Mouse (Mus musculus) pancreas, adult 10 weeks (tissue): ENCODE measurements around the gene Phf23. TPM values are rescaled to one million over a fixed set of nuclear protein-coding genes. Genes with fewer than 3 reads are reported as not detected.

Experiments
- polyA plus RNA-seq: library from polyadenylated mRNA; stranded (reverse); fragments of 350-450 nt; fragmentation: Illumina TruSeq; extraction: RNeasy Lipid Tissue Mini Kit (QIAGEN cat#74804); gene quantifications from one replicate; pipeline ENCODE4 v1.2.3, GENCODE M21; 2015; ENCODE audit warnings: low read depth, low replicate concordance; ENCODE audit not compliant: insufficient read depth

The Phf23 gene
- 15.8 TPM for polyA plus RNA-seq

DNA sequence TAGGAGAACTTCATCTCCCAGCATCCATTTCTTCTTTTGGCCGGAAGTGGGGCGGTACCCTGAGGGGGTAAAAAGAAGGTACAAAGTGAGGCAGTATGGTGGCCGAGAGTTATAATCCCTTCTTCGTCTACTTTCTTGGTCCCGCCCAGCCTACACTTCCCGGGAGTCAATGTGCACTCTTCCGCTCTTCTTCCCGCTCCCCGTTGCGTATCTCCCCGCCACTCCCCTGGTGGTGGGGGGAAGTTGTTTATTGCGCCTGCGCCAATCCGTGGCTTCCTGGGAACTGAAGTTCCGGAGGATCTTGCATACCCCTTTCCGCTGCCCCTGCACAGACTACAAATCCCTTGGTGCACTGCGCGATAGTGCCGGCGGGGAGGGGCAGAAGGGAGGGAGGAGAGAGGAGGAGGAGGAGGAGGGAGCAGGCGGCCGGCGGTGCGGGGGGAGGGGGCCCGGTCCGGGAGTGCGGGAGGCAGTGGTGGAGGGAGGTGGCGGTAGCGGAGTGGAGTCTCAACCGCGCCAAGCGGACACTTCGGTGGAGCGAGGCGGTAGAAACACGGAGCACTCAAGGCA is at the start of gene Phf23:
Phf23 (plus strand) TSS at position 387 of the 570 bp plus-strand sequence.

GRCm38 (mm10) chr11:69948066-69948762 is 47.4 kb upstream of the Phf23 start, which contains the start of gene Slc2a4:
Slc2a4 (minus strand) TSS chr11:69948188.

DNA sequence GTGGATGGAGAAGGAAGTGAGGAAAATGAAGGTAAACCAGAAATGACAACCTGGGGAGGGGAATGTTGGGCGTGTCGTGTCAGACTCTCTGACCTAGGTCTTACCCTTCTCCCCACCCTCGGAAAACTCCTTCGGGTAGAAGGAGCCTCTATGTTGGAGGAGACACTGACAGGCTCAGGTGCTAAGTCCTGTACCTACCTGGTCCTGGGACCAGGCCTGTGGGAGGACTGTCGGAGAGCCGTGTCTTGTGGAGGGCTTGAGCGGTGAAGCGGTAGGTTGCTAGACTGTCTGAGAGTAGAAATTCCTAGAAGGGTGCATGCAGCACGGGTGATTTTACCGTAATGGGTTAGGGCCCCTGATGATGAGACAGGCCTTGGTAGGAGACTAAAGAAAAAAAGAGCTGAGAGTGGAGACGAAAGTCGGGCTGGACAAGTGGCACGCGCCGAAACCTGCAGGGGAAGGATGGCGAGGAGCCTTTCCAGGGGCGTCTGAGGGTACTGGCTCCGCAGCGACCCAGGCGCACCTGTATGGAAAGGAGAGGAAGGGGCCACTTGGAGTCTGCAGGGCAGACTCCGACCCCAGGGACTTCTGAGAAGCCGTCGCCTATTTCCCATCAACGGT is 30.8 kb upstream of the Phf23 start, which contains the start of gene Cldn7:
Cldn7 (plus strand) TSS at position 130 of the 621 bp plus-strand sequence.

GRCm38 (mm10) chr11:69981141-69981762 is 14.3 kb upstream of the Phf23 start, which contains the start of gene Ctdnep1:
Ctdnep1 (plus strand) TSS chr11:69981156.

DNA sequence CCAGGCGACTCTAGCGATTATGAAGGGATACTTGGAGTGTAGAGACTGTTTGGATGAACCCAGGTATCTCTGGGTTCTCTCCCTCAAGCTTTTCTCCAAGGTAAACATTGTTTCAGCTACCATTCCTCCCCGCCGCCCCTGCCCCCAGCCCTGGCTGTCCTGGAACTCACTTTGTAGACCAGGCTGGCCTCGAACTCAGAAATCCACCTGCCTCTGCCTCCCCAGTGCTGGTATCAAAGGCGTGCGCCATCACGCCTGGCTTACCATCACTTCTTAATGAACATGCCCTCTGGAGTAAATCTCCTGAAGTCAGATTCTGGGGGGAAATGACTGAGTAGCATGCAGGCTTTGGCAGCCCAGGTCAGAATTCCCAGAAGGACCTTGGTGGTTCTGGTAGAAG is 13.4 kb upstream of the Phf23 start, which contains the start of gene Elp5:
Elp5 (minus strand) TSS at position 293 of the 400 bp plus-strand sequence.

DNA sequence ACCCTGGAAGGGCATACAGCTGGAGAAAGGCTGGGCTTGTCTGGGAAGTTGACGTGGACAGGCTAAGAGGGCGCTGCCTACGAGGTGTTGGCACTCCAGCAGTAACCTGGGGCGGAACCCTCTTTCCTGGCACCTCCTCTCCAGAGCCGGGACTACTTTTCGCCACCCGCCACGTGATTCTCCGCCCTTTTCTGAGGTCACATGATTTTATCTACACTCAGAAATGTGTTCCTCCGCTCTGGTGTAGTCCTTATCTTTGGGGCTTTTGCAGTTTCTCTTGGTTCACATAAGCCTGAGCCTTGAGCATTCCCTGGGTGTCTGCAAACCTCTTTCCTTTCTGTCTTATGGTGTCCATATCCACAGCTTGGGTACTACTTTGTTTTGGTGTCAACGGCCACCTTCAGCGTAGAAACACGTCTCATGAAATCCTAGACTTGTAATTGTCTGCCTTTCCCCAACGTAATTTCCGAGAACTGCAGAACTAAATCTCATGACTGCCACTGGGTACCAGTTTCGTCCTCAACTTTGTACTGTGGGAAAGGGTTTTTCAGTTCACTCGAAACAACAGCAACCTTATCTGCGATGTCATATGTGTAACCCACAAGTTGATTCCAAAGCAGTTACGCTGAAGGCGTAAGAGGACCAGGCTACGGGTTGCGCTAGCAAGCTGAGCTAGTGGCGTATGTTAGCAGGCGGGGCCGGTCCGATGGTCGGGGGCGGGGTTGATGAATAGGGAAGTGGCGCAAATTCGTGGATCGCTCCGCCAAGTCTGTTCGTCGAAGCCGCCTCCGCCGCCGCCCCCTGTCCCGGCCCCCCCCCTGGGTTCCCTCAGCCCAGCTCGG is 4.5 kb upstream of the Phf23 start, which contains the start of gene Gabarap:
Gabarap (plus strand) TSS at position 294 of the 842 bp plus-strand sequence.

GRCm38 (mm10) chr11:70000396-70000898 is 4.9 kb downstream of the Phf23 start, which contains the start of gene Dvl2:
Dvl2 (plus strand) TSS chr11:70000595.

GRCm38 (mm10) chr11:70014880-70015558 is 19.4 kb downstream of the Phf23 start, which contains the start of gene Acadvl:
Acadvl (minus strand) TSS chr11:70015411.

GRCm38 (mm10) chr11:70016669-70017068 is 21.1 kb downstream of the Phf23 start, which contains the start of gene Dlg4:
Dlg4 (plus strand) TSS chr11:70016942.

Other genes with a start within 250 kb of the Phf23 start
- 11.2 TPM for gene Polr2a, start 237.1 kb upstream of the Phf23 start, polyA plus RNA-seq
- not detected for gene Slc35g3, start 233.8 kb upstream of the Phf23 start, polyA plus RNA-seq
- 7.3 TPM for gene Zbtb4, start 229.9 kb upstream of the Phf23 start, polyA plus RNA-seq
- gene Chrnb1, start 199.8 kb upstream of the Phf23 start, polyA plus RNA-seq, result 3.0 TPM
- 1.2 TPM for gene Fgf11, start 193.9 kb upstream of the Phf23 start, polyA plus RNA-seq
- 1.6 TPM for gene Tmem102, start 190.2 kb upstream of the Phf23 start, polyA plus RNA-seq
- not detected for gene Gm39566, start 180.5 kb upstream of the Phf23 start, polyA plus RNA-seq
- gene Spem2, start 177.3 kb upstream of the Phf23 start, polyA plus RNA-seq, result not detected
- not detected for gene Spem1, start 173.6 kb upstream of the Phf23 start, polyA plus RNA-seq
- 6.3 TPM for gene Nlgn2, start 158.0 kb upstream of the Phf23 start, polyA plus RNA-seq
- gene Tmem256, start 157.3 kb upstream of the Phf23 start, polyA plus RNA-seq, result 73.9 TPM
- gene Plscr3, start 149.4 kb upstream of the Phf23 start, polyA plus RNA-seq, result 8.3 TPM
- gene Tnk1, start 137.0 kb upstream of the Phf23 start, polyA plus RNA-seq, result 6.0 TPM
- not detected for gene Tmem95, start 117.8 kb upstream of the Phf23 start, polyA plus RNA-seq
- 1.4 TPM for gene Kctd11, start 114.4 kb upstream of the Phf23 start, polyA plus RNA-seq
- gene Acap1, start 100.2 kb upstream of the Phf23 start, polyA plus RNA-seq, result 0.87 TPM
- not detected for gene 2810408A11Rik, start 94.8 kb upstream of the Phf23 start, polyA plus RNA-seq
- gene Neurl4, start 94.7 kb upstream of the Phf23 start, polyA plus RNA-seq, result 12.3 TPM
- 25.1 TPM for gene Gps2, start 81.9 kb upstream of the Phf23 start, polyA plus RNA-seq
- gene Eif5a, start 73.8 kb upstream of the Phf23 start, polyA plus RNA-seq, result 133 TPM
- gene Ybx2, start 60.0 kb upstream of the Phf23 start, polyA plus RNA-seq, result 1.6 TPM
- 3.1 TPM for gene Slc2a4, start 47.6 kb upstream of the Phf23 start, polyA plus RNA-seq
- gene Cldn7, start 31.0 kb upstream of the Phf23 start, polyA plus RNA-seq, result 21.0 TPM
- gene Ctdnep1, start 14.6 kb upstream of the Phf23 start, polyA plus RNA-seq, result 42.3 TPM
- 22.5 TPM for gene Elp5, start 13.3 kb upstream of the Phf23 start, polyA plus RNA-seq
- 186 TPM for gene Gabarap, start 4.6 kb upstream of the Phf23 start, polyA plus RNA-seq
- gene Dvl2, start 4.8 kb downstream of the Phf23 start, polyA plus RNA-seq, result 6.6 TPM
- 25.2 TPM for gene Acadvl, start 19.6 kb downstream of the Phf23 start, polyA plus RNA-seq
- 8.8 TPM for gene Dlg4, start 21.2 kb downstream of the Phf23 start, polyA plus RNA-seq
- gene Asgr1, start 58.3 kb downstream of the Phf23 start, polyA plus RNA-seq, result not detected
- gene Asgr2, start 96.9 kb downstream of the Phf23 start, polyA plus RNA-seq, result not detected
- gene Mgl2, start 134.6 kb downstream of the Phf23 start, polyA plus RNA-seq, result 8.1 TPM
- gene Clec10a, start 160.4 kb downstream of the Phf23 start, polyA plus RNA-seq, result 6.6 TPM
- gene Slc16a11, start 217.0 kb downstream of the Phf23 start, polyA plus RNA-seq, result 1.8 TPM
- gene Slc16a13, start 225.3 kb downstream of the Phf23 start, polyA plus RNA-seq, result 1.4 TPM
- gene Bcl6b, start 234.0 kb downstream of the Phf23 start, polyA plus RNA-seq, result 3.7 TPM
- gene 0610010K14Rik, start 242.1 kb downstream of the Phf23 start, polyA plus RNA-seq, result 18.4 TPM
- 8.0 TPM for gene Gm21988, start 244.1 kb downstream of the Phf23 start, polyA plus RNA-seq
- gene Rnasek, start 244.1 kb downstream of the Phf23 start, polyA plus RNA-seq, result 80.2 TPM